Mouse (Mus musculus): Measurements from ENCODE around the gene Srrm1.

GRCm38 (mm10) chr4:135301166-135301565 lies 52.0 kb downstream of the Srrm1 start:
- TF ChIP-seq CTCF (IDR thresholded peaks at IDR 0.05; ENCODE audit: low read depth, low read length) (no peak), POLR2A (IDR thresholded peaks at IDR 0.05; ENCODE audit: borderline replicate concordance, low read depth, low read length) (no peak)

Data from bone marrow macrophage, adult 2 months (primary cell).